Mouse (Mus musculus): ENCODE results near the gene Pin1. TPM values are rescaled to one million over a fixed set of nuclear protein-coding genes. Genes with fewer than 3 reads are reported as not detected.

Gene Pin1
- total RNA-seq, 1 experiment, result 66.6 TPM

DNA sequence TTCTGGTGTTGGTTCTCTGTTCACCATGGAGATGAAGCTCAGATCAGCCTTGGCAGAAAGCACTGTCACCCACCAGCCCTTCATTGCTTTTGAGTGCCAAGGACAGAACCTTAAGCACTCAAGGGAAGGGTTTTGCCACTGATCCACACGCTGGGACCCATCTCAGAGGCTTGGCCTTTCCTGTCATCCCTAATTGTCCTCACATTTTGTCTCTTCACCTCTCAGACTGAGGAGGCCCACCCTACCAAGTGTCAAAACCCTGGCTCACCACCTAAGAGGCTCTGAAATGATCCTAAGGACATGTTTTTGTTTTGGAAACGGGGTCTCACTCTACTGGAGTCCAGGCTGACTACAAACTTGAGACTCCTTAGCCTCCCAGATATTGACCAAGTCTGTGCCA, 15.1 kb upstream of the Pin1 start:
- DNase-seq (ENCODE audit: low read depth, low spot score), result no peak
- Histone ChIP-seq H3K9ac (ENCODE audit: insufficient read depth, low read depth, low read length, poor library complexity, severe bottlenecking) (no peak overlapping the region), H3K9me3 (ENCODE audit: control insufficient read depth, insufficient read depth, low read depth, low read length) (no peaks in the 10 kb centered on the region), H3K4me3 (ENCODE audit: insufficient read depth in 1 of 2, low read depth in 1 of 2, low read length in 2 of 2, poor library complexity in 1 of 2, severe bottlenecking in 1 of 2) (no peak overlapping the region), H3K27ac (ENCODE audit: insufficient read depth, low read depth, low read length, poor library complexity, severe bottlenecking) (peak overlapping the region; percentile 28; the same call in 1 of the 2 replicates), H3K4me1 (ENCODE audit: control insufficient read depth in 2 of 2, insufficient read depth in 2 of 2, low read length in 2 of 2, poor library complexity in 1 of 2) (peaks cover 0 to 27% of the 10 kb centered on the region in 2 experiments; a peak in 2 of 4 replicates), H3K36me3 (ENCODE audit: control insufficient read depth, insufficient read depth, low read length, poor library complexity, severe bottlenecking) (no peaks in the 10 kb centered on the region; the same call in 1 of the 2 replicates)
- in situ Hi-C loops (cut with MboI; ENCODE audit: low sequenced_read_pairs in 2 of 2, unreplicated experiment in 2 of 2), result loop anchor here in 1 of 2 experiments (25.0 kb wide), 1 partner anchor 174 kb away; the partner anchor contains the start of gene Zfp26
- TF ChIP-seq CHD2 (IDR thresholded peaks at IDR 0.05; ENCODE audit: low read depth, low read length) (no peak), HCFC1 (IDR thresholded peaks at IDR 0.05; ENCODE audit: borderline replicate concordance, insufficient read depth, low read length) (no peak)

GRCm38 (mm10) chr9:20638552-20638951, 13.3 kb upstream of the Pin1 start:
- Histone ChIP-seq H3K27ac (ENCODE audit: insufficient read depth, low read depth, low read length, poor library complexity, severe bottlenecking) (no peak overlapping the region), H3K36me3 (ENCODE audit: control insufficient read depth, insufficient read depth, low read length, poor library complexity, severe bottlenecking) (no peaks in the 10 kb centered on the region; the same call in 1 of the 2 replicates), H3K4me1 (ENCODE audit: control insufficient read depth in 2 of 2, insufficient read depth in 2 of 2, low read length in 2 of 2, poor library complexity in 1 of 2) (peaks cover 0 to 29% of the 10 kb centered on the region in 2 experiments; a peak in 2 of 4 replicates), H3K4me3 (ENCODE audit: insufficient read depth in 1 of 2, low read depth in 1 of 2, low read length in 2 of 2, poor library complexity in 1 of 2, severe bottlenecking in 1 of 2) (peak overlapping the region; percentile 34 to 48; a peak in 3 of 4 replicates), H3K9me3 (ENCODE audit: control insufficient read depth, insufficient read depth, low read depth, low read length) (no peaks in the 10 kb centered on the region), H3K9ac (ENCODE audit: insufficient read depth, low read depth, low read length, poor library complexity, severe bottlenecking) (peak overlapping the region; percentile 48)
- no peak for TF ChIP-seq ZC3H11A (IDR thresholded peaks at IDR 0.05; ENCODE audit: borderline replicate concordance, low read depth, low read length)
- no peak for TF ChIP-seq CHD2 (IDR thresholded peaks at IDR 0.05; ENCODE audit: low read depth, low read length)
- TF ChIP-seq MAFK (IDR thresholded peaks at IDR 0.05; ENCODE audit: insufficient read depth, low read depth, low read length), result no peak
- no peak for TF ChIP-seq HCFC1 (IDR thresholded peaks at IDR 0.05; ENCODE audit: borderline replicate concordance, insufficient read depth, low read length)
- no peak for TF ChIP-seq ZNF384 (IDR thresholded peaks at IDR 0.05; ENCODE audit: low read depth, low read length)
- in situ Hi-C loops (cut with MboI; ENCODE audit: low sequenced_read_pairs in 2 of 2, unreplicated experiment in 2 of 2), result loop anchor here in 1 of 2 experiments (25.0 kb wide), 1 partner anchor 176 kb away; the partner anchor contains the start of gene Zfp26
- no peak for DNase-seq (ENCODE audit: low read depth, low spot score)

GRCm38 (mm10) chr9:20639486-20639885, 12.4 kb upstream of the Pin1 start:
- H3K9ac ChIP-seq (ENCODE audit: insufficient read depth, low read depth, low read length, poor library complexity, severe bottlenecking), result no peak overlapping the region
- TF ChIP-seq CHD2 (IDR thresholded peaks at IDR 0.05; ENCODE audit: low read depth, low read length), result no peak
- TF ChIP-seq ZC3H11A (IDR thresholded peaks at IDR 0.05; ENCODE audit: borderline replicate concordance, low read depth, low read length), result no peak
- no peak for TF ChIP-seq MAFK (IDR thresholded peaks at IDR 0.05; ENCODE audit: insufficient read depth, low read depth, low read length)
- TF ChIP-seq HCFC1 (IDR thresholded peaks at IDR 0.05; ENCODE audit: borderline replicate concordance, insufficient read depth, low read length), result no peak
- TF ChIP-seq ZNF384 (IDR thresholded peaks at IDR 0.05; ENCODE audit: low read depth, low read length), result no peak
- no peak for DNase-seq (ENCODE audit: low read depth, low spot score)
- H3K4me1 ChIP-seq (ENCODE audit: control insufficient read depth in 2 of 2, insufficient read depth in 2 of 2, low read length in 2 of 2, poor library complexity in 1 of 2), result peaks cover 0 to 28% of the 10 kb centered on the region in 2 experiments; a peak in 2 of 4 replicates
- H3K27ac ChIP-seq (ENCODE audit: insufficient read depth, low read depth, low read length, poor library complexity, severe bottlenecking), result no peak overlapping the region
- H3K4me3 ChIP-seq (ENCODE audit: insufficient read depth in 1 of 2, low read depth in 1 of 2, low read length in 2 of 2, poor library complexity in 1 of 2, severe bottlenecking in 1 of 2), result no peak overlapping the region
- H3K9me3 ChIP-seq (ENCODE audit: control insufficient read depth, insufficient read depth, low read depth, low read length), result no peaks in the 10 kb centered on the region
- in situ Hi-C loops (cut with MboI; ENCODE audit: low sequenced_read_pairs in 2 of 2, unreplicated experiment in 2 of 2), result loop anchor here in 1 of 2 experiments (25.0 kb wide), 1 partner anchor 177 kb away; the partner anchor contains the start of gene Zfp26
- H3K36me3 ChIP-seq (ENCODE audit: control insufficient read depth, insufficient read depth, low read length, poor library complexity, severe bottlenecking), result no peaks in the 10 kb centered on the region; the same call in 1 of the 2 replicates

GRCm38 (mm10) chr9:20641501-20641900, 10.4 kb upstream of the Pin1 start:
- Histone ChIP-seq H3K4me1 (ENCODE audit: control insufficient read depth in 2 of 2, insufficient read depth in 2 of 2, low read length in 2 of 2, poor library complexity in 1 of 2) (peaks cover 3 to 20% of the 10 kb centered on the region in 2 experiments; a peak in 1 of 4 replicates), H3K4me3 (ENCODE audit: insufficient read depth in 1 of 2, low read depth in 1 of 2, low read length in 2 of 2, poor library complexity in 1 of 2, severe bottlenecking in 1 of 2) (peak overlapping the region; percentile 6 to 98; a peak in 3 of 4 replicates), H3K9ac (ENCODE audit: insufficient read depth, low read depth, low read length, poor library complexity, severe bottlenecking) (no peak overlapping the region), H3K36me3 (ENCODE audit: control insufficient read depth, insufficient read depth, low read length, poor library complexity, severe bottlenecking) (peaks cover under 1% of the 10 kb centered on the region; the same call in 1 of the 2 replicates), H3K27ac (ENCODE audit: insufficient read depth, low read depth, low read length, poor library complexity, severe bottlenecking) (no peak overlapping the region), H3K9me3 (ENCODE audit: control insufficient read depth, insufficient read depth, low read depth, low read length) (no peaks in the 10 kb centered on the region)
- DNase-seq (ENCODE audit: low read depth, low spot score), result no peak
- TF ChIP-seq ZC3H11A (IDR thresholded peaks at IDR 0.05; ENCODE audit: borderline replicate concordance, low read depth, low read length) (no peak), ZNF384 (IDR thresholded peaks at IDR 0.05; ENCODE audit: low read depth, low read length) (no peak), HCFC1 (IDR thresholded peaks at IDR 0.05; ENCODE audit: borderline replicate concordance, insufficient read depth, low read length) (no peak), MAFK (IDR thresholded peaks at IDR 0.05; ENCODE audit: insufficient read depth, low read depth, low read length) (no peak), CHD2 (IDR thresholded peaks at IDR 0.05; ENCODE audit: low read depth, low read length) (no peak)
- in situ Hi-C loops (cut with MboI; ENCODE audit: low sequenced_read_pairs in 2 of 2, unreplicated experiment in 2 of 2), result loop anchor here in 1 of 2 experiments (25.0 kb wide), 1 partner anchor 179 kb away; the partner anchor contains the start of gene Zfp26

All from ES-E14 (cell line).